Mouse (Mus musculus) myocyte (in vitro differentiated cells): ENCODE measurements around the gene Tlx1.

ENCODE experiments used
- POLR2A ChIP-seq: IDR thresholded peaks from one replicate; pipeline ENCODE4 v1.6.1; 2011; ENCODE audit warnings: low read depth, mild to moderate bottlenecking, control low read depth, moderate library complexity; ENCODE audit not compliant: insufficient read length
- TCF3 ChIP-seq: IDR thresholded peaks from one replicate; pipeline ENCODE4 v1.6.1; 2011; ENCODE audit warnings: low read depth, control low read depth; ENCODE audit not compliant: insufficient read length

- TF ChIP-seq POLR2A, result no peak
- no peak for TF ChIP-seq TCF3
Observed at GRCm38 (mm10) chr19:45113791-45114460, 36.6 kb upstream of the Tlx1 start.
